Mouse (Mus musculus) cerebellum, adult 8-10 months (tissue): ENCODE measurements around the gene Nckipsd.

ENCODE experiments used
- DNase-seq: peaks from one replicate; pipeline ENCODE4 v3.0.0; 2022

Gene Nckipsd

DNA sequence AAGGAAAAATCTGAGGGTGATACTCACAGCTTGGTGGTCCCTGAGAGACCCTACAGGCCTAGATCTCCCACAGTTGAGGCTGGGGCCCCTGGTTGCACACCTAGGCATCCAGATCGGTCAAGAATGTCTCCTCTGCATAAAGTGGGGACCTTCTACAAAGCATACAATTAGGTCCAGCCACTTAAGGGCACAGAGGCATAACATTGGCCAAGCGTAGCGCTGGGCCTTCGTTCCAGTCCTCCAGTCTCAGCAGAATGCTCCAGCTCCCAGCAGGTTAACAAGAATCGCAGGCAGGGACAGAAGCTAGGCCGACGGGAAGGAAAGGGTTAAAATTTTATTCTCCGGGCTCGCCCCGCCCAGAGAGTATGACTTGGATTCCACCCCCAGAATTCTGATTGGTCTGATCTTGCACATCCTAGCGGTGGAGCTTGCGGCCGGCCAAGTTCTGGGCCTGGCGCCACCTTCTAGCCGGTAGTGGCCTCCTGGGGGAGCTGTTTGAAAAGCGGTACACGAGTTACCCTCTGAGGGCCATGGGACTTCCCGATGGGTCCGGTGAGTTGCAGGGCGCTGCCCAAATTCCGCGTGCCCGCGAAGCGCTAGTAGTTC, 45.6 kb downstream of the Nckipsd start:
- DNase-seq: peak; percentile 92

DNA sequence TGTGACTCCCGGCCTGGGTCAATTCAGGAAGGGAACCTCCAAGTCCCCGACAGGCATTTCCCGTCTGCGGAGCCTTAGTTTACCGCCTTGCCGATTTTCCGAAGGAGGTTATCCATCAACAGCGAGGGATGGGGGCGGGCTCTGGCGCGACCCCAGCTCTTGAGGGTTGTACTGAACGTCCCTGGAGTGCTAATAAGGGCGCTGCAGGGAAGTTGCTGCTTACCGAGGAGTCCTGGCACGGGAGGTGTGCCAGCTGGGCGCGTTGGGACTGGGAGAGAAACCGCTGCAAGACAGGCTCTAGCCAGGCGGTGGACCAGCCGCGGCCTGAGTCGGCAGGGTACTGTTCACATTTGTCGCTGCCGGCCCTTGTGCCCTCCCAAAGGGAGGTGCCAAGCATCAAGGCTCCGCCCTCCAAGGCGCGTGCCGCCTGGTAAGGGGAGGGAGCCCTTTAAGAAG, 46.1 kb downstream of the Nckipsd start:
- DNase-seq: peak; percentile 76

DNA sequence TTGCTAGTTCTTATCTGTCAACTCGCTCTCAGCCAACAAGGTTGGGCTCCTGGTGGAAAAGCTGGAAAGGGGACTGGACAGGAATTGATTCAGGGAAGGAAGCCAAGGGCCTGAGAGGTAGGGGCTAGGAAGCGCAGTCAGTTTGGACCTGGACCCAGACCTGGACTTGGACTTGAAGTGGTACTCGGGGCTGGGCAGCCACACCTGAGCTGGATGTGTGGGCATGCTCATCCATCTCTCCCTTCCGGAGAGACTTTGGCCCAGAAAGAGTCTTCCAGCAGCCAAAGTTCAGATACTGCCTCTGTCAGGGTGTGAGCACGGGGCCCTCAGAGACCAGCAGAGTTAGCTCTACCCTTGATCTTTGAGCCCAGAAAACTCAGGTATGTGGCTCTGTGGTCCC, 47.2 kb downstream of the Nckipsd start:
- no peak for DNase-seq

DNA sequence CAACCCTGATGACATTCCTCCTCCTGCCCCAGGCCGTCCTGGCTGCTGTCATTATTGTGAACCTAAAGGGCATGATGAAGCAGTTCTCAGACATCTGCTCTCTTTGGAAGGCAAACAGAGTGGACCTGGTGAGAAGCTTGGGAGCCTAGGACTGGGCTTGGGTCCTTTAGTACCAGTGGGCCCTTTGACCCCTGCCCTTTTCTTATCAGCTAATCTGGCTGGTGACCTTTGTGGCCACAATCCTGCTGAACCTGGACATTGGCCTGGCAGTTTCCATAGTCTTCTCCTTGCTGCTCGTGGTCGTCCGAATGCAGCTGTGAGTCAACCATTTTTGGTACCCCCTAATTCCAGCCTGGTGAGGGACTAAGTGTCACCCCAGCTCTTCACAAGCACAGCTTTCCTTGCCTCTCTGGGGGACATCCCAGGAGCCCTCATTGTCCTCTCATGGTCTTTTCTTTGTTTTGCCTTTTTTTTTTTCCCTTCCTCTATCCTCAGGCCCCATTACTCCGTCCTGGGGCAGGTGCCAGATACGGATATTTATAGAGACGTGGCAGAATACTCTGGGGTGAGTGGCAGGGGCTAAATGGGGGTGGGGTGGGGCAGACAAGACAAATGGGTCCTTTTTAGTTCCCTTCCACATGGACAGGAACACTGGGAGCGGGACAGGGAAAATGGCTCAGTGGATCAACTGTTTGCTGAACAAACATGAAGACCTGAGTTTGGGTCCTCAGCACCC, 50.8 kb downstream of the Nckipsd start:
- DNase-seq: no peak
